Mouse (Mus musculus): ENCODE measurements at regions not wholly inside any gene's neighbourhood (a gene's known extent, or its start where the extent isn't known, plus 50 kb on each side); places are given as distances from the start of the nearest gene placed in this dataset.

DNA sequence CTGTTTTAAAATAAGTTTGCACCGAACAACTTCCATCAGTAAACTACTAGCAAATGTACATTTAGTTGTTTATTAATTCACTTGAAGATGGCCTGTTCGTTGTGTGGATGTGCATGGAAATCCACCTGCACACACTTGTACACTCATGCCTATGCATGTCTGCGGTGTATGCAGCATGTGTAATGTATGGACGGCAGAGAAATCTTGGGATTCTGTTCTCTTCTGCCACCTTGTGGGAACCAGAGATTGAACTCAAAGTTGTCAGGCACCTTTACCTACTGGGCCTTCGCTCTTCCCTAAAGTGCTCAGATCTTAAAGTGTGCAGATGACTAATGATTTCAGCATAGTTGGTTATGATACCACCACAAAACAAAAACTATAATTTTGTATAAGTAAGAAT lies 137.4 kb downstream of the Kitl start:
- DNase-seq (ENCODE audit: low spot score in 2 of 2), result no peak

DNA sequence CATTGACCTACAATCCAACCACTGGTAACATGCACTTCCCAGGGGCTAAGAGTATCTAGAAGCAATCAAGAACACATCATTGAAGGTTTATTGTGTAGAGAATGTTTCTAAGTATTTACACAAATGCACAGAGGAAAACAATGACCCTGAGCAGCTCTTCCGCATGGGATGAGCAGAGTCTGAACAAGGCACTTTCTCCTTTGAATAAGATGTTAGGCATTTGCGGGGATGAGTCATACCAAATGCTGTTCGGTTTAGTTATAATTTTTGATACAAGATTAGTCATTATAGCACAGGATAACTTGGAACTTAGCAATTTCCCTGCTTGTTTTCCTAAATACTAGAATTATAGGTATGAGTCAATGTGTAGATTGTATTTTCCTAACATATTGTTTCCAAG lies 137.9 kb downstream of the Kitl start:
- no peak for DNase-seq (ENCODE audit: low spot score in 2 of 2)

DNA sequence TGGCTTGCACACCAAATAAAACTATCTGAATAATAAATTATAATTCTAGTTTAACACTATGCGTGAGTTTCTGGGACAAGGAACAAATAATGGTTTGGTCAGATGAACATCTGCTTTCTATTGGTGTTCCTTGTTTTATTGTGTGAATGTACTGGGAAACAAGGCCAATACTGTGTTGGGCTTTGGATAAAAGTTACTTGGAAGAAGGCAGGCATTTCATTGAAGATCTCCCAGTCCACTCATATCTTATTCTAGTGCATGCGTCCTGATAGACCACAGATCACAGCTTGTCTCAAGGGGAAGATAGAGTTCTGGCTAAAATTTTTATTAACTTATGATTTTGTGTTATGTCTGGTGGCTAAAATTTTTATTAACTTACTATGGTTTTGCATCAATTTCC lies 140.1 kb downstream of the Kitl start:
- no peak for DNase-seq (ENCODE audit: low spot score in 2 of 2)

DNA sequence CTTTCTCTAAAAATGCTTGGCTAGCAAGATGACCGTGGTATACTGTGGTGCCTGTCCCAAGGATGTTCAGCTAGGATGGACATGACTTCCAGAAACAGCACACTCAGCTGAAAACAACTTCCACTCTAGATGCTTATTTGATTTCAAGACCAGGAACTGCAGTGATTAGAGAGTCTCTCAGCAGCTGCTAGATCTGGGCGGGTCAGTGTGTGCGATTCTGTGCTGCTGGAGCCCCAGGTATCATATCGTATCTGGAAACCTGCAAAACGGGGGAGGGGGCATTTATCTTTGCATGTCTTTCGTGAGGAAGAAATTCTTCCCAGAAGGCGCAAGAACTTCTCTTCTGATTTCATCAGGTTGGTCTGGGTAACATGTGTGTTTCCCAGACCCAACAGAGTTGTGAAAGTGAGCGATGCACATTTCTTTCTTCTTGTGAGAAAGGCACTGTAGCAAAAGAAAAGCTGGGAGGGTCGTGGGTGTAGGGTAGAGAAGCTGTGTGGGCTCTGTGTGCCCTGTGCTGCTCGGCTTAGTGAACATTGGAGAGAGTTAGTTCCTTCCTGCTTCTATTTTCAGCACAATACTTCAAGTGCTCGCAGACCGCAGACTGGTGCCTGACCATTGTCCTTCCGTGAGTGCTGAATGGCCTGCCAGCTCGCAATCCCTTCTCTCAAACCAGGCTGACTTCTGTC lies 144.6 kb downstream of the Kitl start:
- peak; percentile 58 to 75 for DNase-seq (ENCODE audit: low spot score in 2 of 2)

DNA sequence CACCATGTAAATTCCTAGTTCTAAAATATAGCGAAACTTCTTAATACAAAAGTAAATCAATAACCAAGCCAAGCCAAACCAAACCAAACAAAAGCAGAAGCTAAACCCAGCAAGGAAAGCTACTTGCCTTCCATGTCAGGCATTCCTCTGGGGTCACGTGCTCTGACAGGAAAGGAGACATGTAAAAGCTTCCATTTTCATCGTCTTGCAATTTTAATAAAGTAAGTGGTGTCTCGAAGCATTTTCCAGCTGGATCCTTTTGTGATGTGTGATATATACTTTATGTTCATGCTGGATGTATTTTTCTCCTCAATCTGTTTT lies 145.1 kb downstream of the Kitl start:
- no peak for DNase-seq (ENCODE audit: low spot score in 2 of 2)

DNA sequence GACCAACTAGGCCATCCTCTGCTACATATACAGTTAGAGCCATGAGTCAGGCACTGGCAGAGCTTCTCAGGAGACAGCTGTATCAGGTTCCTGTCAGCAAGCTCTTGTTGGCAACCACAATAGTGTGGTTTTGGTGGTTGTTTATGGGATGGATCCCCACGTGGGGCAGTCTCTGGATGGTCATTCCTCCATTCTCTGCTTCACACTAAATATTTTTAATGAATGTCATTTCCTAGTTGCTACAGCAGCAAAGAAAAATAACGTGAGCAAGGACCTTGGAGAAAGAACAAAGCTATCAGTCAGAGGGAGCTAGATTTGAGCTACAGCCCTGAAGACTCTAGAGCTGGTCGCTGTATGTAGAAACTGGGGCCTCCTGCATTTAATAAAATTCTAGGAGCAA lies 145.7 kb downstream of the Kitl start:
- DNase-seq (ENCODE audit: low spot score in 2 of 2), result no peak

DNA sequence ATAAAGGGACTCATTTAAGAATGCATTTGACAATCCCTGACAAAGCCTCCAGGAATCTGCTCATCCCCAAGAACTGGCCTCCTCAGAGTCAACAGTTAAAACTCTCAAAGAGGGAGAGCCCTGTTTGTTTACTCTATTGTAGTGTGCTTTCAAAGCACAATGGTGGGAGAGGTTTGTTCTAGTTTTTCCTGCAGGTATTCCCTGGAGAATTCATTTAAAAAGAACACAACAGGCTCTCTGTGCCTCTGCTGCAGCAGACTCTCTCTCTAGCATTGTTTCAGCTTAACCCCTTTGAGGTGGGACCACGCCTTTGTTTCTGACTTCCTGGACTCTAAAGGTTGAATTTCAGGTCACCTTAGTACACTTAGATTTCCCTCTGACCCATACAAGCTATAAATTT lies 149.1 kb downstream of the Kitl start:
- peak; percentile 26 to 62 for DNase-seq (ENCODE audit: low spot score in 2 of 2)

DNA sequence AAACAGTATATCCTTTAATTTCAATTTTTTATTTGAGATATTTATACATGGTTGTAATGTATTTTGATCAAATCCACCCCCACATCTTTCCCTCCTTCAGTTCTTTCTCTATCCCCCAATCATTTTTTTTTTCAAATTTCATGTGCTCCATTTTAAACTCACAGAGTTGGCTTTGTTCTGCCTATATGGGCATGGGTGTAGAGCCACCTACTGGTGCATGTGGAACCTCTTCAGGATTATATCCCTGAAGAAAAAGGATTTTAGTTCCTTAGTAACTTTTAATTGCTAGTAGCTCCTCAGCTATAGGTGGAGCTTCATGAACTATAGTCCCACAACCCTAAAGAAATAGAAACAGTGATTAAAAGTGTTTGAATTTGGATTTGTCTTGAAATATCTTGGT lies 155.4 kb downstream of the Kitl start:
- peak in 1 of 2 experiments; percentile 17 for DNase-seq (ENCODE audit: low spot score in 2 of 2)

DNA sequence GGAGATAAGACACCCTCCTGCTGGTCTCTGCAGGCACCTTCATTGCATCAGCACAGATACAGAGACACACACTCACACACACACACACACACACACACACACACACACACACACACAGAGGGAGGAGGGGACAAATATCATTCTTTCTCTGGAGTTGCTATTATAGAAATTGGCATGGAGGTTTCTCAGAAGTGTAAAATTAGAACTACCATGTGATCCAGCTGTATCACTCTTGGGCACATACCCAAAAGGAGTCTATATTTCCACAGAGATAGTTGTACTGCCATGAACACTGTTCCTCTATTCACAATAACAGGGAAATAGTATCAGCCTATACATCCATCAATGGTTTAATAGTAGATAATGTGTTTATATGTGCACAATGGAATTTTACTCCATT lies 137.8 kb upstream of the Gm4301 start:
- peak in 1 of 2 experiments; percentile 1 for DNase-seq (ENCODE audit: low spot score in 2 of 2)

DNA sequence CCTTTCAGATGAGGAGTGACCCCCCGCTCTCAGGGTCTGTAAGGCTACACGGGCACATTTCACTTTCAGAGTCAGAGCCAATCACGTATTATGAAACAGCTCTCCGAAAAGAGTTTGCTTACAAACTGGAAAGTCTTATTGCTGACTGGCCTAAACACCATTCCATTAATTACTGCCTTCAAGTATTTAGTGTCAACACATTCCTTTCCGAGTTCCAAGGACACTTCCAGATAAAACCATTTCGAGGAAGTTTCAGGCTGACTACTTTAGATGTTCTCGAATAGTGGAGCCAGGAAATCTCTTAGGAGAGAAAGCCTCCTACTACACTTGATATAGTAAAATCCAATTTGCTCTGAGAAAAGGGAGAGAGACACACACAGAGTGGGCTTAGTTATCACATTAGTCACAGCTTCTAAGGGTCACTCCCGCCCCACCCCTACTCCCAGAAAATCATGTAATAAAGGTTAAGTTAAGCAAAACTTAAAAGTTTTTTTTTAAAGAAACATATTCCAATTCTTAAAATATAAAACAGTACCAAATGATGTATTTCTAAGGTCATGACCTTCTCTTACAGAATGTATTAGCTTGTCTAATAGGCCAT lies 136.3 kb upstream of the Gm4301 start:
- no peak for DNase-seq (ENCODE audit: low spot score in 2 of 2)

DNA sequence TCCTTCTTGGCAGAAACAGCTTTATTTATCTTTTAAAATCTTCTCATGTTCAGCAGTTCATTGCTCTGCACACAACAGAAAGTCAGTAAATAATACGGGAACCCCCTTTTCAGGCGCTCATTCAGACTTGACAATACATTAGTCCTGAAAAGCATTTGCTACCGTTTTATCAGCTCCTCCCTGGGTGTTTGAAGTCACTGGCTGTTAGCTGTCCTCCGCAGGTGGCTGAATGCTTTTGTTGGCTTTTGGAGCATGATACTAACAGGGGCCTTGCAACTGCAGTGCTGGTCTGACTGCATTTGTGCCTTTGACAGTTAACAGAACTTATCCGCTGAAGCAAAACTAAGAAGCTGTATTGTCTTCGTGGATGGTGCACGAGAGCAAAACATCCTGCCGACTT lies 135.0 kb upstream of the Gm4301 start:
- DNase-seq (ENCODE audit: low spot score in 2 of 2), result no peak

DNA sequence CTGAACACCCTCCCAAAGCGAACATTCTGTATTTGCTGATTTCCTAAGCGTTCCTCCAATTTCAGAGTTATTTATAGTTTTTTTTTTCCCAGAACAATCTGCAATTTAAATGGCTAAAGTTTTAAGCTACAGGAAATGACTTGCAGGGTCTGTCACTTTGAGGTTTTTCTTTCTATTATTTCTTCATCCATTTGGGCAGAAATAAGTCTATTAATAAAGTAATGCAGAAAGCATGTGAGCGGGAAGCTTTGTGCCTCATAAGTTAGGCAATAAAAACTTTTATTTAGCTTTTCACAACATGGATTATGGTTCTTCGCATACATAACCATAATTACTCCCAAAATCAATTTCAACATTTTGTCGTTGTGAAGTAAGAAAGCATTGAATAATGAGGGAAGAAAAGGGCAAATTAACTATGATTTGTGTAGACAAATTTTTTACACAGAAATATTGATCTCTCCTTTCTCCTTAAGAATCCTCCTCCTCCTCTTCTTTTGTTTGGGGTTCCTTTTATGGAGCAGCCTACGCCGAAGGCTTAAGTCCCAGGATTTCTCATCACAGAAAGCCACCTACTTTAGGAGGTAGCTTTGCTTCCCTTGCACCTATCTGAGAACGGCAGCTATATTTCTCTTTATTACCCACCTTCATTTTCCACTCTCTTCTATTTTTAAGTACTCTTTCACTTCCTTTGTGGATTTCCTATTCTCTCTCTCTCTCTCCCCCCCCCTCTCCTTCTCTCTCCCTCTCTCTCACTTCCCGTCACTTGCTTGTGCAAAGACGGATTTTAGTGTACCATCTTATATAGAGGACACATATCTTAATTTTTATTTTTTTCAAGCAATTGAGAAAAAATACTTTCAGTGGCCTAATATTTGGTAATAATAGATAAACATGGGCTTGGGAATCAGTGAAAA lies 128.6 kb upstream of the Gm4301 start:
- DNase-seq (ENCODE audit: low spot score in 2 of 2), result no peak

DNA sequence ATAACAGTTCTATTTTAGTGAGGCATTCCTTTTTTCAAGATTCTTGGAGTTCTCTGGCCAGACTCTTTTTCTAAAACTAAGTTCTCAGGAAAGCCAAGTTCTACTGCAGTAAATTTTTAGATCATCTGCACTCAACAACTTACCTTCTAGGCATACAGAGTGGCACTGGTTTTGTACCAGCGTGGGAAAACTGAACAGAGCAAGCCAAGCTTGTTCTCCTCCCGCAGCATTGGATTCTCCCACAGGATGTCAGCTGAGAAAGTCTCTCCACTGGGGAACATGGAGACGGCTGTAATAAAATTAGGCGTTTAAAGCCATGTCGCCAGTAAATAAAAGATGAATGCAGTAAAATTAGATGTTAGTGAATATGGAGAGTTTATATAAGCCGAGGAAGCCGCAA lies 124.8 kb upstream of the Gm4301 start:
- no peak for DNase-seq (ENCODE audit: low spot score in 2 of 2)

DNA sequence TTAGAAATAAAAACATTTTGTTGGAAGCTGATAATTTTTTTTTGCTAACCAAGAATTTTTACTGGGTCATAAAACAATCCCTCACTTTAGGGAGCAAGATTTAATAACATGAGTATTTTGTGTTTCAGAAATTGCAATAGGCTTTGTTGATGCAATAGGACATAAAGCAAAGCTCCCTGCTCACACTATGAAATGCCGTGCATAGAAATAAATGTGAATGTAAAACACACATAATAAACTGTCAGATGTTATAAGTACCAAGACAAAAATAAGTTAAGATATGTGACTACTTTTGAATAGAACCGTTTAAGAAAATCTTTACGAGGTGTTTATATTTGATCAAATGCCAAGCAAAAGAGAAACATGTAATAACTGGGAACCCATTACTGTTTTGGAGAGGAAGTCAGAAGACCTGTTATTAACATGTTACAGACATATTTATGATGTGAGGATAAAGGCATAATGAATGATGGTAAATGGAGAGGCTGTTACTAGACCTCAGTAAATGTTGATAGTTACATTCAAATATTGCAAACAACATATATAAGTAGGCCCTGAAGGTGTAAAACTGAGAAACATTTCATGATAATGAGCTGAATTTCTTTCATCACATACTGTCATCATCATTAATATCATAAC lies 110.9 kb upstream of the Gm4301 start:
- DNase-seq (ENCODE audit: low spot score in 2 of 2), result no peak

DNA sequence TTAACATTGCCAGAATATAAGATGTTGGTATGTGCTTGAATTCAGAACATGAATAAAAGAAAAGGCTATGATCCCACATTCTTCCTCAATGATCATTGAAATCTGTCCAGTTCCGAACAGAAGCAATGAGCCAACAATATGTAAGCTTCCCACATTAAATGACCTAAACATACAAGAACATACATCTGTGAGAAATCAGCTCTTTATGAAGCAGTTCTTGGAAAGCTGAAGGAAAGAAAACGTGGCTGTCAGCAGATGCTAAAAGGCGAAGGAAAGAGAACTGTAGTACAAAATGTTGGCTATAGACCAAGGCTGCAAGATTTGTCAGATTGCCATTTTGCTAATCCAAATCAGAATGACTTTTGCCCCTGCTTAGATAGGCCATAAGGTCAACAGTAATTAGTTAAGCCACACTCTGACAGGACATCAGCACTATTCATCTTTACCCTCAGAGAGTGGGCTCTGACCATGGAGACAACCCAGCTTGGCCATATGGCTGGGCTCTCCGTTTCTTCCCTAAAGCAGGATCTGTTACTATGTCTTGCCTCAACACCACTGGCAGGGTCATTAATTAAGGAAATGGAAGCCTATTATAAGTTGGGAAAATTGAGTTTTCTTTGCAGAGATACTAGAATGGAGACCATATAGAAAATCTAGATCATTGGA lies 76.1 kb upstream of the Gm4301 start:
- DNase-seq (ENCODE audit: low spot score in 2 of 2), result no peak

DNA sequence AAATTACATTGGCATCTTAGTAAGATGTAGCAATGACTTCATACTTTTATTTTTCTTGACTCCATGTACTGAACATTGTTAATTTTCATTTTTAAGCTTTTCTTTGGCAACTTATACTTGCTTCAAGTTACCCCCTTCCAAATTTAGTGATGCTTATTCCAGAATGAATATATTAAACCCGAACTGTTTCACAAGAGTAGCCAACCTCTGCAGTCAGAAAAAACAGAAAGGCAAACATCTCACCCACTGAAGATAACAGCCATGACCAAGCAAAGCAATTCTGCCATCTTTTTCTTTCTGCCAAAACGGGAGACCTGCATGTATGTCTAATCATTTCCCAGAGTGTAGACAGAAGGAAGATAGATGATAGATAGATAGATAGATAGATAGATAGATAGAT lies 72.0 kb upstream of the Gm4301 start:
- DNase-seq (ENCODE audit: low spot score in 2 of 2), result no peak

DNA sequence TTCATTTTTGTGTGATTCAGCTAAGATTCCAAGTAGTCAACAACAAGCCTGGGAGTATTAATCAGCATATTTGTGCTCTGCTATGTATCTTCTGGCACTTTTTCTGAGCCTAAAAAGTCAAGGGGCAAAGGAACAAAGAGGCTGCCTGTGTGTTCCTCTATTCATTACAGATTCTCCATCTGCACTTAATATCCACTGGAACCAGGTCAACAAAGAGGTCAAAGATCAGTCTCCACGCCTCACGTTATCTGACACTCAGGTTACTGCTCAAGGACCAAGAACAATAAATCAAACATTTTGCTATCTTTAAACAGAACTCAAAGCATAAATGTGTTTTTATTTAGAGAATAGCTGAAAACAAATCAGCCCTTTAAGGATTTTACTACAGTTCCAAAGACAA lies 71.4 kb upstream of the Gm4301 start:
- DNase-seq (ENCODE audit: low spot score in 2 of 2), result no peak

DNA sequence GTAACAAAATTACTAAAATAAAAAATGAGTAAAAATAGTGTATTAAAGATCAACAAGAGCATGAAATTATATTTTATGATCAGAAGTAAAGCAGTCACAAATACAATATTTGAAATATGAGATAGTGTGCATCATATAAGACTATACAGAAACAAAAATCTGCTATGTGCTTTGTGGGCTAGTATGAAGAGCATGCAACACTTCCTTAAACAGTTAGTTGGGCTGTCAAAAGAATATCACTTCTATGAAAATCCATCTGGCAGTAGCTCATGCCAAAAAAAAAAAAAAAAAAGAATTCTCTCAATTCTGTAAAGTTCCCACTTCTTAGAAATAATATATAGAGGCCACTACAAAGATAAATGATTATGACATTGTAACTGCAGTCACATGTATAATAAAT lies 53.0 kb upstream of the Gm4301 start:
- DNase-seq (ENCODE audit: low spot score in 2 of 2), result no peak

Measured in heart, adult 9 months (tissue).